Mouse (Mus musculus) liver, embryonic 14.5 days (tissue): ENCODE measurements around the gene Cfap44. TPM values are rescaled to one million over a fixed set of nuclear protein-coding genes. Genes with fewer than 3 reads are reported as not detected.

Experiments used
- ATAC-seq: fragments of 200-750 bp; cut with Nextera tagmentation; 2 replicates; pipeline ENCODE4 v1.8.0; 2017; ENCODE audit warnings: moderate number of reproducible peaks, mild to moderate bottlenecking, moderate library complexity; ENCODE audit not compliant: insufficient read depth
- DNase-seq, 3 experiments: peaks; one replicate each; pipeline ENCODE4 v3.0.0-alpha.2; 2012 to 2013; ENCODE audit warnings: low read depth in 3 of 3, low spot score in 3 of 3
- H3K27ac ChIP-seq: fragments of 300-500 bp; sonication (generic); 2 replicates; pipeline ENCODE4 v1.5.1; 2014; ENCODE audit warnings: moderate library complexity, mild to moderate bottlenecking, control low read depth, inconsistent platforms
- H3K27me3 ChIP-seq: fragments of 300-500 bp; sonication (generic); 2 replicates; pipeline ENCODE4 v1.6.1; 2014; ENCODE audit warnings: mild to moderate bottlenecking, low read length, moderate library complexity; ENCODE audit not compliant: control insufficient read depth, insufficient read depth
- H3K36me3 ChIP-seq: fragments of 300-500 bp; sonication (generic); replicated peaks from 2 replicates; pipeline ENCODE4 v1.6.1; 2014; ENCODE audit warnings: low read depth; ENCODE audit not compliant: control insufficient read depth, insufficient read depth
- H3K4me1 ChIP-seq, 2 experiments: fragments of 200-500 bp in 1 of 2; fragments of 300-500 bp in 1 of 2; sonication (generic) in 1 of 2; replicated peaks; 2 replicates each; pipeline ENCODE4 v1.6.1; 2012 to 2014; ENCODE audit warnings: antibody characterized with exemption in 1 of 2, inconsistent platforms in 1 of 2, low read length in 1 of 2; ENCODE audit not compliant: control insufficient read depth in 2 of 2, insufficient read depth in 2 of 2
- H3K4me2 ChIP-seq: fragments of 300-500 bp; sonication (generic); 2 replicates; pipeline ENCODE4 v1.6.1; 2014; ENCODE audit warnings: low read depth, mild to moderate bottlenecking, control low read depth, moderate library complexity
- H3K4me3 ChIP-seq, 2 experiments: fragments of 200-500 bp in 1 of 2; fragments of 300-500 bp in 1 of 2; sonication (generic) in 1 of 2; 2 replicates each; pipeline ENCODE4 v1.5.1; 2012 to 2014; ENCODE audit warnings: low read depth in 2 of 2, low read length in 2 of 2, mild to moderate bottlenecking in 2 of 2, control low read depth in 1 of 2, inconsistent platforms in 1 of 2, moderate library complexity in 1 of 2; ENCODE audit not compliant: insufficient read depth in 1 of 2
- H3K9ac ChIP-seq: fragments of 300-500 bp; sonication (generic); replicated peaks from 2 replicates; pipeline ENCODE4 v1.6.1; 2014; ENCODE audit warnings: mild to moderate bottlenecking, control low read depth, moderate library complexity
- H3K9me3 ChIP-seq: fragments of 300-500 bp; sonication (generic); 2 replicates; pipeline ENCODE4 v1.6.1; 2016; ENCODE audit warnings: low read length, mixed read lengths; ENCODE audit not compliant: control insufficient read depth
- CTCF ChIP-seq: IDR thresholded peaks from 2 replicates; pipeline ENCODE4 v1.5.1; 2016; ENCODE audit warnings: antibody characterized with exemption, low read depth, control low read depth
- EP300 ChIP-seq: IDR thresholded peaks from 2 replicates; pipeline ENCODE4 v1.6.1; 2016; ENCODE audit warnings: antibody characterized with exemption, low read depth
- WGBS: fragments of 180-500 bp; shearing (Covaris S2); extraction: QIAGEN DNeasy Blood & Tissue Kit; methylation state at CpG from one replicate; pipeline ENCODE4 v1.1.7; 2014; ENCODE audit not compliant: insufficient replicate concordance; 5-methylcytosine and 5-hydroxymethylcytosine counted together
- polyA plus RNA-seq, 2 experiments: library from polyadenylated mRNA; depleted of rRNA in 1 of 2; stranded (reverse) in 1 of 2; unstranded in 1 of 2; fragments of >200 nt; fragmentation: Nextera tagmentation in 1 of 2; extraction: Ambion mirVana in 1 of 2; gene quantifications; 2 replicates each; pipeline versions ENCODE4 v1.2.1 to v1.2.3; 2012 to 2014

The Cfap44 gene
- polyA plus RNA-seq, 2 experiments, result 0.47 to 0.59 TPM

DNA sequence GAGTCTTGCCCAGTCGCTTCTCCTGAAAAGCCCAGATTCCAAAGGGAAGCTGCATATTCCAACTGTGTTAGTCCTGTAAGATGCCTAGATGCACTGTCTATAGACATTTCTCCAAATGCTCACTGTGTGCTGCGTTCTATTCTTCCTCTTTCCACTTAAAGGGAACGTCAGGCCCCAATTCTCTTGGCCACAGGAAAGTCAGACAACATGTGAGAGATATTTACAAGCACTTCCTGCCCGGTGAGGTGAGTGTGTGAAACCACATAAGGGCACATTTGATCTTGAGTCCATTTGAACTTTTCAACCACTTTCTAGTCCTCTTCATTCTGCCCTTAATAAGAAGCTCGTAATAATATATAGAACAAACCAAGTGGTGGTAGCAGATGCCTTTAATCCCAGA is 113.4 kb downstream of the Cfap44 start:
- Histone ChIP-seq H3K27me3 (no peaks in the 10 kb centered on the region), H3K4me2 (no peak overlapping the region), H3K27ac (no peak overlapping the region), H3K4me1 (no peaks in the 10 kb centered on the region), H3K4me3 (no peak overlapping the region), H3K9ac (no peak overlapping the region), H3K9me3 (no peaks in the 10 kb centered on the region), H3K36me3 (no peaks in the 10 kb centered on the region)
- TF ChIP-seq CTCF, result no peak
- no peak for TF ChIP-seq EP300
- 23% methylated on average over 5 of the region's 5 CpGs for WGBS
- ATAC-seq (no peak), DNase-seq (no peak)

DNA sequence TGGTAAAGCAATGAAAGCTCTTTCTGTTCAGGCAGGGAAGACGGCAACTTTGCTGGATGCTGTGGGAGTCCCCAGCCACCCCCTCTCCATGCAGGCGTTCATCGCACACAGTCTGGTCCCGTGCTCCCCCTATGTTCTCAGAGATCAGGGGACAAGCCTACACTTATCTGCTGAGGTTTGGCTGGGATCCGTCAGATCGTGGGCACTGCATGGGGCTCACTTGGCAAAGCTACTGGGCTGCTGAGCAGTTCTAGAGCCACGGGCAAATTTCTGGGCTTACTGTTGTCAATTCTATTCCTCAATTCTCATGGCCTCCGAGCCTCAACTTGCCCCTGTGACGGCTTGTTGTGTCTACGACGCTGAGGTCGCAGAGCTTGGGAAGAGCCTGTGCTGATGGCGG is 114.2 kb downstream of the Cfap44 start:
- Histone ChIP-seq H3K27me3 (no peaks in the 10 kb centered on the region), H3K36me3 (no peaks in the 10 kb centered on the region), H3K9ac (no peak overlapping the region), H3K27ac (no peak overlapping the region), H3K4me1 (no peaks in the 10 kb centered on the region), H3K4me2 (no peak overlapping the region), H3K9me3 (no peaks in the 10 kb centered on the region), H3K4me3 (no peak overlapping the region)
- TF ChIP-seq EP300 (no peak), CTCF (no peak)
- no peak for DNase-seq
- 71% methylated on average over 13 of the region's 13 CpGs for WGBS
- no peak for ATAC-seq

- H3K9ac ChIP-seq, result no peak overlapping the region
Measured at GRCm38 (mm10) chr16:44509458-44510344, 115.1 kb downstream of the Cfap44 start.

DNA sequence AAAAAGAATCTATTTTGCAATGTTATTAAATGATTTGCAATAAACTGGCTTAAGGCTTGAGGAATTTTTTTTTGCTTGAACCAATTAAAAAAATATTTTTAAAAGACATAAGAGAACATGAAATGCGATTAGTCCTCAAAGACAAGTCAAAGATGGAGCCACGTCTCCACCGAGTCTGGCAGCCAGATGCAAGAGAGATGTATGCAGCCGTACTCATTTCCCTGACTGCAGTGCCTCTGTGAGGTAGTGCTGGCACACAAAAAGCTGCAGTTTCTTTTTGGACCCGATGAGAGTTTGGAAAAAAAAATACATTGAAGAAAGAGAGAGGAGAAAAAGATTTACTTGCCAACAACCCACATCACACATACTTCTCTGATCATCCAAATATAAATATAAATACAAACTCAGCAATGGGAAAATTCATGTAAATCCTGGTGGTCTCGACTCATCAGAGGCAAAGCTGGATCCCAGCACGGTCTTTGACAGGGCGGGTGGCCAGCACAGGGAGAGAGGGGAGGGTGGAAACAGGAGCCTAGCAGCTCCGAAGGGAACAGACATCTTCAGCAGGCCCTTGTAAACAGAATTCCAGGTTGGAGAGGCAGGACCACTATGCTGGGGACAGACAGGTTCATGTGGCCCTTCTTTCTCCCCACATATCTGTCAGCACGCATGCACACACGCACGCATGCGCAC is 116.1 kb downstream of the Cfap44 start:
- H3K27me3 ChIP-seq, result no peaks in the 10 kb centered on the region
- 74% methylated on average over 13 of the region's 13 CpGs for WGBS

More at GRCm38 (mm10) chr16:44509458-44510344, 115.1 kb downstream of the Cfap44 start:
- H3K9me3 ChIP-seq, result no peaks in the 10 kb centered on the region
- WGBS, result 63% methylated on average over 7 of the region's 7 CpGs
- H3K4me1 ChIP-seq, result no peaks in the 10 kb centered on the region
- H3K4me2 ChIP-seq, result no peak overlapping the region
- H3K27me3 ChIP-seq, result no peaks in the 10 kb centered on the region
- TF ChIP-seq CTCF (no peak), EP300 (no peak)
- no peak overlapping the region for H3K27ac ChIP-seq
- DNase-seq (no peak), ATAC-seq (no peak)
- no peak overlapping the region for H3K4me3 ChIP-seq
- H3K36me3 ChIP-seq, result no peaks in the 10 kb centered on the region

GRCm38 (mm10) chr16:44516498-44516897 is 121.9 kb downstream of the Cfap44 start:
- Histone ChIP-seq H3K4me1 (no peaks in the 10 kb centered on the region), H3K4me2 (no peak overlapping the region), H3K36me3 (no peaks in the 10 kb centered on the region), H3K9ac (no peak overlapping the region), H3K4me3 (no peak overlapping the region), H3K27ac (no peak overlapping the region), H3K9me3 (no peaks in the 10 kb centered on the region), H3K27me3 (no peaks in the 10 kb centered on the region)
- no peak for ATAC-seq
- no peak for DNase-seq
- 55% methylated on average over 6 of the region's 6 CpGs for WGBS
- no peak for TF ChIP-seq EP300
- no peak for TF ChIP-seq CTCF

More for the DNA sequence above, 116.1 kb downstream of the Cfap44 start:
- no peak for DNase-seq
- Histone ChIP-seq H3K9ac (no peak overlapping the region), H3K4me3 (no peak overlapping the region), H3K4me2 (no peak overlapping the region), H3K36me3 (no peaks in the 10 kb centered on the region), H3K4me1 (no peaks in the 10 kb centered on the region), H3K9me3 (no peaks in the 10 kb centered on the region), H3K27ac (no peak overlapping the region)
- TF ChIP-seq EP300, result no peak
- ATAC-seq, result no peak
